Mouse (Mus musculus) MEL (cell line): Measurements from ENCODE around the gene Wnt6.

Source experiments
- CHD2 ChIP-seq: IDR thresholded peaks from 2 replicates; pipeline ENCODE4 v1.6.1; 2011; ENCODE audit warnings: low read length, improper control_type of control experiment
- CTCF ChIP-seq, 3 experiments: IDR thresholded peaks in 2 of 3; conservative IDR thresholded peaks in 1 of 3; 2 replicates each; pipeline ENCODE4 v1.5.1; 2011 to 2012; ENCODE audit warnings: low read length in 3 of 3, low read depth in 2 of 3, mild to moderate bottlenecking in 2 of 3, improper control_type of control experiment in 1 of 3, inconsistent platforms in 1 of 3, mixed read lengths in 1 of 3, moderate library complexity in 1 of 3; ENCODE audit not compliant: control insufficient read depth in 1 of 3, insufficient read depth in 1 of 3, poor library complexity in 1 of 3, severe bottlenecking in 1 of 3
- E2F4 ChIP-seq: IDR thresholded peaks from 2 replicates; pipeline ENCODE4 v1.6.1; 2011; ENCODE audit warnings: low read depth, low read length, improper control_type of control experiment, borderline replicate concordance
- EP300 ChIP-seq, 2 experiments: IDR thresholded peaks; 2 replicates each; pipeline ENCODE4 v1.6.1; 2011; ENCODE audit warnings: improper control_type of control experiment in 2 of 2, low read length in 2 of 2, low read depth in 1 of 2, mild to moderate bottlenecking in 1 of 2
- MAX ChIP-seq: IDR thresholded peaks from 2 replicates; pipeline ENCODE4 v1.6.1; 2011; ENCODE audit warnings: low read length, improper control_type of control experiment
- MAZ ChIP-seq: IDR thresholded peaks from 2 replicates; pipeline ENCODE4 v1.6.1; 2012; ENCODE audit warnings: low read depth, mild to moderate bottlenecking, inconsistent platforms, low read length, improper control_type of control experiment
- NRF1 ChIP-seq: IDR thresholded peaks from 2 replicates; pipeline ENCODE4 v1.6.1; 2014; ENCODE audit warnings: low read depth, mild to moderate bottlenecking, inconsistent platforms, low read length, improper control_type of control experiment, moderate library complexity; ENCODE audit not compliant: poor library complexity, insufficient read depth, severe bottlenecking
- POLR2A ChIP-seq, 2 experiments: IDR thresholded peaks; 2 replicates each; pipeline ENCODE4 v1.6.1; 2011 to 2012; ENCODE audit warnings: low read length in 2 of 2, mild to moderate bottlenecking in 2 of 2, control low read depth in 1 of 2, improper control_type of control experiment in 1 of 2, low read depth in 1 of 2, moderate library complexity in 1 of 2; ENCODE audit not compliant: control insufficient read depth in 1 of 2, insufficient read depth in 1 of 2, poor library complexity in 1 of 2
- POLR2AphosphoS2 ChIP-seq: IDR thresholded peaks from 2 replicates; pipeline ENCODE4 v1.6.1; 2011; ENCODE audit warnings: low read length, improper control_type of control experiment
- TAL1 ChIP-seq: IDR thresholded peaks from 2 replicates; pipeline ENCODE4 v1.6.1; 2012; ENCODE audit warnings: mild to moderate bottlenecking, inconsistent platforms, low read length, moderate library complexity, mixed read lengths
- USF1 ChIP-seq: IDR thresholded peaks from 2 replicates; pipeline ENCODE4 v1.6.1; 2014; ENCODE audit warnings: low read depth, mild to moderate bottlenecking, inconsistent platforms, low read length, improper control_type of control experiment, moderate library complexity
- ZC3H11A ChIP-seq: IDR thresholded peaks from 2 replicates; pipeline ENCODE4 v1.6.1; 2012; ENCODE audit warnings: low read depth, mild to moderate bottlenecking, inconsistent platforms, low read length, improper control_type of control experiment
- ZMIZ1 ChIP-seq: IDR thresholded peaks from 2 replicates; pipeline ENCODE4 v1.6.1; 2012; ENCODE audit warnings: low read depth, mild to moderate bottlenecking, inconsistent platforms, low read length, improper control_type of control experiment, moderate library complexity
- ZNF384 ChIP-seq: IDR thresholded peaks from 2 replicates; pipeline ENCODE4 v1.6.1; 2012; ENCODE audit warnings: low read depth, mild to moderate bottlenecking, inconsistent platforms, low read length, improper control_type of control experiment

DNA sequence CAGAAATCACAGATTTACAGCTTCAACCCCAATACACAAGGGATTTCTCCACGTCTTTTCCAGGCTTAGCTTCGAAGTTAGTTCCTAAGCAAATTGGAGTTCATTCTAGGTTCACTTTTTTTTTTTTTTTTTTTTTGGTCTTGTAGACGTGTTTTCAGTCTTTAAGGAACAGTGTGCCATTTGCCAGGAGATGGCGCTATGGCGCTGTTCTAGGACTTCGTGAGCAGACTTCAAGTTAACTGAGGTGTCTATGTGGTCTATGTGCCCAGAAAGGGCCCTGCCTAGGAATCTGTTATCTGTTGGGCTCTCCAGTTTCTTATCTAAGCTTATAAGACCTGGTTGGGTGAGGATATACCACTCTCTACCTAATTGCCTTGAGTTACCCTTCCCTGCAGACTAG lies 8.6 kb upstream of the Wnt6 start:
- peak; percentile 71 to 87 (median 79) for TF ChIP-seq CTCF (IDR thresholded peaks at IDR 0.05 in 2 of 3, conservative IDR thresholded peaks at IDR 0.05 in 1 of 3; ENCODE audit: control insufficient read depth in 1 of 3, insufficient read depth in 1 of 3, low read depth in 2 of 3, low read length in 3 of 3, poor library complexity in 1 of 3, severe bottlenecking in 1 of 3)
- TF ChIP-seq EP300 (IDR thresholded peaks at IDR 0.05; ENCODE audit: low read depth in 1 of 2, low read length in 2 of 2), result no peak
- TF ChIP-seq MAX, result no peak
- TF ChIP-seq CHD2, result no peak
- no peak for TF ChIP-seq POLR2A (IDR thresholded peaks at IDR 0.05; ENCODE audit: control insufficient read depth in 1 of 2, insufficient read depth in 1 of 2, low read depth in 1 of 2, low read length in 2 of 2, poor library complexity in 1 of 2)
- no peak for TF ChIP-seq POLR2AphosphoS2
- no peak for TF ChIP-seq E2F4
- peak; percentile 99 for TF ChIP-seq ZNF384
- TF ChIP-seq MAZ, result no peak
- TF ChIP-seq TAL1, result no peak
- no peak for TF ChIP-seq NRF1
- peak; percentile 35 for TF ChIP-seq ZC3H11A
- TF ChIP-seq USF1, result no peak
- TF ChIP-seq ZMIZ1, result no peak
